Mouse (Mus musculus) spleen, adult 2 months (tissue): Measurements from ENCODE around the gene Apaf1. TPM values are rescaled to one million over a fixed set of nuclear protein-coding genes. Genes with fewer than 3 reads are reported as not detected.
A peak's percentile ranks its signal among the peaks of the same experiment; 100 is the strongest.

Source experiments
- DNase-seq, 2 experiments: peaks; one replicate each; pipeline versions ENCODE4 v3.0.0 to v3.0.0-alpha.2; 2012 to 2021; ENCODE audit warnings: low spot score in 2 of 2, low read depth in 1 of 2
- H3K27ac ChIP-seq: fragments of 200-500 bp; 2 replicates; pipeline ENCODE4 v1.5.1; 2012; ENCODE audit warnings: low read length, inconsistent platforms; ENCODE audit not compliant: insufficient read depth
- H3K27me3 ChIP-seq: fragments of 200-500 bp; 2 replicates; pipeline ENCODE4 v1.6.1; 2012; ENCODE audit warnings: mild to moderate bottlenecking, moderate library complexity, low read length, inconsistent platforms; ENCODE audit not compliant: control insufficient read depth, insufficient read depth
- H3K36me3 ChIP-seq: fragments of 200-500 bp; 2 replicates; pipeline ENCODE4 v1.6.1; 2012; ENCODE audit warnings: mild to moderate bottlenecking, low read length, inconsistent platforms; ENCODE audit not compliant: control insufficient read depth, insufficient read depth
- H3K4me1 ChIP-seq: fragments of 200-500 bp; 2 replicates; pipeline ENCODE4 v1.6.1; 2011; ENCODE audit warnings: inconsistent platforms; ENCODE audit not compliant: control insufficient read depth, insufficient read depth, insufficient read length
- H3K4me3 ChIP-seq: fragments of 200-500 bp; 2 replicates; pipeline ENCODE4 v1.5.1; 2011; ENCODE audit warnings: mild to moderate bottlenecking, inconsistent platforms; ENCODE audit not compliant: insufficient read depth, insufficient read length; ENCODE audit errors: extremely low read depth
- CTCF ChIP-seq: fragments of 200-500 bp; IDR thresholded peaks from 2 replicates; pipeline ENCODE4 v1.5.1; 2011; ENCODE audit warnings: mild to moderate bottlenecking, inconsistent platforms; ENCODE audit not compliant: insufficient read depth, insufficient read length, insufficient replicate concordance; ENCODE audit errors: extremely low read depth
- POLR2A ChIP-seq: fragments of 200-500 bp; IDR thresholded peaks from 2 replicates; pipeline ENCODE4 v1.6.1; 2011; ENCODE audit warnings: low read depth, low read length, inconsistent platforms
- WGBS: fragments of 180-500 bp; shearing (Covaris S2); methylation state at CpG from one replicate; pipeline ENCODE4 v1.1.7; 2018; 5-methylcytosine and 5-hydroxymethylcytosine counted together
- polyA plus RNA-seq: library from polyadenylated mRNA; depleted of rRNA; stranded (reverse); fragments of >200 nt; gene quantifications from 2 replicates; pipeline ENCODE4 v1.2.3, GENCODE M21; 2012

Gene Apaf1
- polyA plus RNA-seq, 1 experiment: 6.5 TPM

- WGBS: 52% methylated on average over 6 of the region's 6 CpGs
- Histone ChIP-seq H3K27me3 (no peaks in the 10 kb centered on the region), H3K4me1 (no peaks in the 10 kb centered on the region), H3K27ac (0 out of 2 replicates have a peak overlapping the region, but pooled peaks have one; percentile 4), H3K36me3 (peaks cover 9% of the 10 kb centered on the region), H3K4me3 (no peak overlapping the region)
- peak in 1 of 2 experiments; percentile 30 for DNase-seq
- TF ChIP-seq CTCF (no peak), POLR2A (no peak)
These were observed 92.2 kb downstream of the Apaf1 start for GRCm38 (mm10) chr10:90990340-90990739.

GRCm38 (mm10) chr10:90983046-90983445 is 99.5 kb downstream of the Apaf1 start:
- no peak for DNase-seq
- TF ChIP-seq CTCF (no peak), POLR2A (no peak)
- Histone ChIP-seq H3K4me1 (no peaks in the 10 kb centered on the region; the same call in 1 of the 2 replicates), H3K27me3 (no peaks in the 10 kb centered on the region), H3K4me3 (no peak overlapping the region), H3K36me3 (no peaks in the 10 kb centered on the region), H3K27ac (no peak overlapping the region)
- 43% methylated on average over 8 of the region's 8 CpGs for WGBS

- Histone ChIP-seq H3K27me3 (no peaks in the 10 kb centered on the region), H3K27ac (no peak overlapping the region), H3K4me3 (no peak overlapping the region), H3K4me1 (no peaks in the 10 kb centered on the region; the same call in 1 of the 2 replicates), H3K36me3 (no peaks in the 10 kb centered on the region)
- no peak for DNase-seq
- 75% methylated on average over 4 of the region's 4 CpGs for WGBS
- TF ChIP-seq CTCF (no peak), POLR2A (no peak)
These were observed 100.8 kb downstream of the Apaf1 start for GRCm38 (mm10) chr10:90981811-90982210.

- Histone ChIP-seq H3K4me3 (no peak overlapping the region), H3K36me3 (no peaks in the 10 kb centered on the region), H3K4me1 (peaks cover under 1% of the 10 kb centered on the region), H3K27ac (no peak overlapping the region), H3K27me3 (peaks cover 5% of the 10 kb centered on the region; the same call in 1 of the 2 replicates)
- no peak for TF ChIP-seq POLR2A
- TF ChIP-seq CTCF: no peak
- no peak for DNase-seq
- WGBS: 62% methylated on average over 6 of the region's 6 CpGs
These were observed 108.1 kb downstream of the Apaf1 start for GRCm38 (mm10) chr10:90974491-90974890.

GRCm38 (mm10) chr10:90974084-90974483 is 108.5 kb downstream of the Apaf1 start:
- 33% methylated on average over 2 of the region's 2 CpGs for WGBS
- H3K4me3 ChIP-seq: no peak overlapping the region
- no peaks in the 10 kb centered on the region for H3K36me3 ChIP-seq
- no peak overlapping the region for H3K27ac ChIP-seq
- peaks cover 2% of the 10 kb centered on the region for H3K4me1 ChIP-seq
- no peak for DNase-seq
- TF ChIP-seq CTCF (no peak), POLR2A (no peak)
- H3K27me3 ChIP-seq: peaks cover 7% of the 10 kb centered on the region; the same call in 1 of the 2 replicates

GRCm38 (mm10) chr10:90970560-90970959 is 112.0 kb downstream of the Apaf1 start:
- Histone ChIP-seq H3K27ac (no peak overlapping the region), H3K4me1 (peaks cover 2% of the 10 kb centered on the region; the same call in 1 of the 2 replicates), H3K36me3 (no peaks in the 10 kb centered on the region), H3K4me3 (no peak overlapping the region), H3K27me3 (peaks cover 7% of the 10 kb centered on the region; the same call in 1 of the 2 replicates)
- DNase-seq: no peak
- TF ChIP-seq POLR2A: no peak
- no peak for TF ChIP-seq CTCF
- WGBS: 43% methylated on average over 4 of the region's 4 CpGs

GRCm38 (mm10) chr10:90969355-90970174 is 113.0 kb downstream of the Apaf1 start:
- no peak overlapping the region for H3K27ac ChIP-seq
- TF ChIP-seq POLR2A (no peak), CTCF (no peak)
- H3K27me3 ChIP-seq: peaks cover 7% of the 10 kb centered on the region; the same call in 1 of the 2 replicates
- DNase-seq: peak in 1 of 2 experiments; percentile 26
- H3K4me3 ChIP-seq: peak overlapping the region; percentile 53
- no peaks in the 10 kb centered on the region for H3K36me3 ChIP-seq
- peaks cover 2% of the 10 kb centered on the region; the same call in 1 of the 2 replicates for H3K4me1 ChIP-seq
- WGBS: 8% methylated on average over 72 of the region's 72 CpGs
